Mouse (Mus musculus): ENCODE data around the gene Crbn.
A peak's percentile ranks its signal among the peaks of the same experiment; 100 is the strongest.

Crbn gene

DNA sequence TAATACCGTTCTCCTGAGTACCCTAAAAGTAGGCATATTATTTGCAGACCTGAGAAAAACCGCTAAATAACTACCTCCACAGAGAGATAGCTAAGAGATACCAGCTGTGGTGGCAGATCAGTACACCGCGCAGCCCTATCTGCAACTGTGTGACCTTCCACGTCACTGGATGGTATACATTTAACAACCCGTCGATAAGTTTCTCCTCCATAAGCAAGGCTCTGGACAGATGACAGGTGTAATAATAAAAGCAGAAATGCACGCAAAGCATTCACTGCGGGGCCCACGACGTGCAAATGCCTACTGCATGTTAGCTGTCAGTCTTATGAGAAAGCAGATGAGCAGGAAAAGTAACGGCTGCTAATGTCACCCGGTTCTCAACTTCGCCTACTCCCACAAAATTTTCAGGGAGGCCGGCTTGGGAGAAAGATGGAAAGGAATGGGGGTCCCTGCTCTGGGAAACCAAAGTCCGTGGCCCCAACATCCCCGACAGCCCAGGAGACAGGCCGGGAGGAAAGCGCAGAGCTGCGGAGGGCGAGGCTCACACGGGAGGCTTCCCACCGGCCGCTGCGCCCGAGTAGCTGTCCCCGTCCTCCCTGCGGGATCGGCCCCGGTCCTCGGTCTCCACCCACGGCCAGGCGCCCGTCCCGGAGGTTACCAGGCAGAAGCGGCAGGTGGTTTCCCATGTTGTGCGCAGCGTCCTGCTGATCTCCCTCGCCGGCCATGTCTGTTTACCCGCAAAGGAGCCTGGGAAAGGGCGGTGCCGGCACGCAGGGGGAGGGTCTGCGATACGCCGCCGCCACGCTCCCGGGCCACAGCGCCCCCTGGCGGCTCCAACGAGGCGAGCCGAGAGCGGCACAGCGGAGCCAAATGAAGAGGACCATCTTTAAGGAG is at the start of gene Crbn:
TSS of gene Crbn (minus strand) at position 745 of the 894 bp plus-strand sequence.
- DNase-seq (ENCODE audit: low spot score in 2 of 2), result peak; percentile 87

DNA sequence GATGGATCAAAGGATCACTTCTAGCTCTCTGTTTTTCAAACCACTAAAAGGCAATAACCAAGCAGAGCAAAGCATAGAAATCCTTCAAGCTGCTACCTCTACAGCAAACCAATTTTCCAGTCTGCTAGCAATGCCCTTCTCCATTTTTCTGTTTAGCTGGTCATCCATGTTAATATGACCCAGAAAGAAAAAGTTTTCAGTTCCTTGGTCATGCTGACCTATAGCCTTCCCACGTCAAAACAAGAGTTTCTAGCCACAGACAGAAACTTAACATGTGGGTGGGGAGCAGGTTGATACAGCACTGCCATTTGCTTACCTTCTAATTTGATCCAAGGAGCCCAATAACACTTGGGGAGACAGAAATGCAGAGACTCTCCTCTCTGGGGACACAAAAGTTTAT is 40.3 kb upstream of the Crbn start:
- DNase-seq (ENCODE audit: low spot score in 2 of 2), result no peak

DNA sequence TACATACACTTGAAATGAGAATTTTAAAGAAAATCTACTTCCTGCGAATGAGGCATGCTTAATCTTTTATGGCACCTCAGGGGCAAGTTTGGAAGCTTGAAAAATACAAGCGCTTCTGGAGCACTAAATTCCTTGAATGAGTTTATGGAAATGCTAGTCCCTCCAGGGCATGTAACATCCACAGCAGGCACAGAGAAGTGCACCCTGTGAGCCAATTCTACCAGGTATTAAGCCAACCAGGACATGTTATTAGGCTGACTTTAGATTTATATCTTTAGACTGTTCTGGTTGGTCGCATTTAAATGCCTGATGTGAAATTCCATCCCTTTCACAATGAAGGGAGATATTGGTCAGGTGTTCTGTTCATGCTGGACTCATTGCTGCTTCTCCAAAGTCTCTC is 38.2 kb upstream of the Crbn start:
- DNase-seq (ENCODE audit: low spot score in 2 of 2), result no peak

DNA sequence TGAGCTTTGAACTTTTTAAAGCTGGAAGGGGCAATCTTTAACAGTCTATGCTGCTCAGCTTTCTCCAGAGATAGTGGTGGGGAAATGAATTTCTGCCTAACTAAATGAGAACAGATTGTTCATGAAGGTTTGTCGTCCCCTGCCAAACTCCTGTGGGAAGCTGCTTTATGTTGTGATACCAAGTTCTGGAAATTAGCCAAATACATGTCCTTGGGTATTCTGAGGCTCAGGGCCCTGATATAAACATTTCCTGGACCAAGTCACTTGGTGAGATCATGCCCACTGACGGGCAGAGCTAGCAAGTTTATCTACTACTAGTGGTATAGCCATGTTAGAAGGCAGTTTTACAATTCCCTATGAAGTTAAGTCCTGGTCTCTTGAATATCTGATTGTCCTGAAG is 35.4 kb upstream of the Crbn start:
- no peak for DNase-seq (ENCODE audit: low spot score in 2 of 2)

DNA sequence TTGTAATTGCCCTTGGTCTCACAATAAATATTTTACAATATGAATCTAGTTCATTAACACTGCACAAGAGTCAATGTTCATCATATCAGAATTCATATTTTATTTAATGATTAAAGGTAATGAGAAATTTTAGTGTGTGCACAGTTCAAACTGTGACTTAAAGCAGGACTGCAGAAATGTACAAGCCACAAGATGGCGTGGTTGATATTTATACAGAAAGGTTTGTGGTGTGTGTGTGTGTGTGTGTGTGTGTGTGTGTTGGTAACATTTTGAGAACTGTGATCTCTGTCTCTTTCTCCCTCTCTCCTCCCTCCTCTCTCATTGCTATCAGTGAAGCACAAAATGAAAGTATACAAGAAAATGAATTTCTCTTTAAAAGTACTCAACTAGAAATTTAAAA is 22.5 kb upstream of the Crbn start:
- peak in 1 of 2 experiments; percentile 6 for DNase-seq (ENCODE audit: low spot score in 2 of 2)

DNA sequence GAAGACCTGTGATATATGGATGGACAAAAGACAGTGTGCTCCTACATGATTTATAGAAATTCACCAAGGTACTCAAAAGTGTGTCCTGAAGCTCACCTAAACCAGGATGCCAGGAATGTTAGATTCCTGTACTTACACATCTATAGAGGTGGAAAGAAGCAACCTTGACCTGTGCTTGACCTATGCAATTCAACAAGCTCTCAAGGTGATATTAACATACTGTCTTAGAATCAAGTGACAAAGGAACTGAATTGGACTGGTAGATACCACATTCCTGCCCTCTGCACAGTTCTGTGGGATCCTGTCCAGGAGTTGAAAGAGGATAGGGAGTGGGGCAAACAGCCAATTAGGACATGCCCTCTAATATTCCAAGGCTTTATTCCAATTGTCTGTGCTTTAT is 20.7 kb upstream of the Crbn start:
- no peak for DNase-seq (ENCODE audit: low spot score in 2 of 2)

DNA sequence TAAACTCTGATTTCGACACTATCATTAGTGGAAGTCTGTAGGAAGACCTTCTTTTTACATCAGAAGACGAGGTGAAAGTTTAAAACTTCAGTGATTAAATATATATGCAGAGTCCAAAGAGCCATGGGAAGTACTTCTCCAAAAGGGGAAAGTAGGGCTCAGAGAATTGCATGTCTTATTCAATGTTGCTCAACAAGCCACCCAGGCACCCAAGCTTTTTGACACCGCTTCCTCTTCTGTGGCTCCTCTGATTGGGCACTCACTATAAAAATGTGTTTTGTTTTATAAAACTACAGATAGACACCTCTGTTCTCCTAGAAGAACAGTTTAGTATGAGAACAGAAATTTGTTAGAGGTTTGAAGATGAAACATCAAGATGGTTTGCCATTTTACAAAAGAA is 20.0 kb upstream of the Crbn start:
- DNase-seq (ENCODE audit: low spot score in 2 of 2), result no peak

DNA sequence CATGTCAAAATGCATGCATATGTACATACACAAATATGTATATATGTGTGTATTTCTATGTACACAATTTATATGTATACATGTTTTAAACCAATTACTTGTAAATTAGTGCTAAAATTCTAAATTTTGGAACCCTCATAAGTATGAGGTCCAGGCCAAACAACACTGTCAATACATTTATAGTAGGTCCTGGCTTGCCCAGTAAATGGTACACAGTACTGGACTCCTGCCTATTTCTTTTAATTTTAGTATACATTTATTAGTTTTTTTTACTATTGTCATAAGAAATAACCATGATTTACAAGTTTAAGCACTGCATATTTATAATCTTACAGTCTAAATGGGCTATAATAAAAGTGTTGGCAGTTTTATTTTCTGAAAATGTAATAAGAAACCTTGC is 19.4 kb upstream of the Crbn start:
- no peak for DNase-seq (ENCODE audit: low spot score in 2 of 2)

DNA sequence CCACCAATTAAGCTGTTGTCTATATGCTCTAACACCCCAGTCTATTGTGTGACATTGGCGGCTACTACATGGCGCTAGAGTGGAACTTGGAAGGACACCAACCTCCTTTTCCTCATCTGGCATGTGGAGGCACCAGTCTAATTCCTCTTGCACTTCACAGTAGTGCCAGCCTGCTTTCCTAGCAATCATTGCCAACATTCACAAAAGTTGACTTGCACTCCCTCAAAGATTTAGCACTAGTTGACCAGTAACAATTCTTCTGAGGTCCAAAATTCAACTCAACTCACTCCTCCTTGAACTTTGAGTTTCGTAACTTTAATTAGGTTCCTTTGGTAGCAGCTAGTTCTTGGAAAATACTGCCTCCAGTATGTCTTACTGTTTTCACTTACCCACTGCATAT is 10.8 kb upstream of the Crbn start:
- DNase-seq (ENCODE audit: low spot score in 2 of 2), result no peak

DNA sequence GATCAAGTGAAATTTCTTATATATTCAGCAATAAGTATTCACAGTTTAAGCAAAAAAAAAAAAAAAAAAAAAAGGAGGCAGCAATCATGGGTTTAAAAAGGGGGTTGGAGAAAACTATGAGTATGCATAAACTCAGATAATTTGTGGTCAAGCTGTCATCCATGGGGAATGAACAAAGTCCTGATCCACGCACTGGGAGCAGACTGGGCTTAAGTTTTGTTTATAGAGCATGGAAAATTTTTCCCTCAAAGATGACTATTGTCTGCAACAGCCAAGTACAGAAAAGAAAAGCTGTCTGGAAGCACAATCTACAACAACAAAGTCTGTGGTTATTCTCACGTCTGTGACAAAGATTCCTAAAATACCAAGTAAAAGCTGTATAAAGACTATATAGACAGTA is 9.3 kb upstream of the Crbn start:
- DNase-seq (ENCODE audit: low spot score in 2 of 2), result no peak

DNA sequence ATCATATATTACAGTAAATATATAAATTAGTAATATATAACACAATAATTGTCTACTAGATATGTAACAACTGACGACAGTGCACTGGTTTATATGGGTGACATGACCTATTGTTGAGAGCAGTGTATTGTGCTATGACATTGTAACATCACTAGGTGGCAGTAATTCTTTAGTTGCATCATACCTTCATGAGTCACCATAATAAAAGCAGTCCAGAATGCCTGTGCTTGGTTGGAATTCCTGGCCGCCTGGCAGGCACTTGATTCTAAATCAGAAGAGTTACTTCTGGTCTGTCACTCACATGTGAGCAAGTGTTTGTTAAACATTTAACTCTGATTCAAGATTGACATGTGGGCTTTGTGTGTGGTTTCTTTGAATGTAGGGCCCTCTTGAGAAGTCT is 5.0 kb upstream of the Crbn start:
- peak in 1 of 2 experiments; percentile 7 for DNase-seq (ENCODE audit: low spot score in 2 of 2)

DNA sequence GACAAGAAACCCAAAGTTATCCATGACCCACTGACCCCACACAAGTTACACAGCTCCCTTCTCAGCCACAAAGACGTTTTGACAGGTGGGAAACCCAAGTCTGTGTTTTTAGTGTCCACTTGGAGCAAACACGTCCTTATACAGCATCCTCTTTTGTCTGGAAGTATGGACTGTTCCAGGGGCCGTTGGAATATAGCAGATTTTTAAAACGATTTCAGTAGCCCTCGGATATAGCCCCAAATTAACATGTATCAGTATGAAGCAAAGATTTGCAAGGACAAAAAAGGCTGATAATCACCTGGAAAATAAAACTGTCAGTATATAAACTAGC is 315 bp upstream of the Crbn start:
- DNase-seq (ENCODE audit: low spot score in 2 of 2), result no peak

DNA sequence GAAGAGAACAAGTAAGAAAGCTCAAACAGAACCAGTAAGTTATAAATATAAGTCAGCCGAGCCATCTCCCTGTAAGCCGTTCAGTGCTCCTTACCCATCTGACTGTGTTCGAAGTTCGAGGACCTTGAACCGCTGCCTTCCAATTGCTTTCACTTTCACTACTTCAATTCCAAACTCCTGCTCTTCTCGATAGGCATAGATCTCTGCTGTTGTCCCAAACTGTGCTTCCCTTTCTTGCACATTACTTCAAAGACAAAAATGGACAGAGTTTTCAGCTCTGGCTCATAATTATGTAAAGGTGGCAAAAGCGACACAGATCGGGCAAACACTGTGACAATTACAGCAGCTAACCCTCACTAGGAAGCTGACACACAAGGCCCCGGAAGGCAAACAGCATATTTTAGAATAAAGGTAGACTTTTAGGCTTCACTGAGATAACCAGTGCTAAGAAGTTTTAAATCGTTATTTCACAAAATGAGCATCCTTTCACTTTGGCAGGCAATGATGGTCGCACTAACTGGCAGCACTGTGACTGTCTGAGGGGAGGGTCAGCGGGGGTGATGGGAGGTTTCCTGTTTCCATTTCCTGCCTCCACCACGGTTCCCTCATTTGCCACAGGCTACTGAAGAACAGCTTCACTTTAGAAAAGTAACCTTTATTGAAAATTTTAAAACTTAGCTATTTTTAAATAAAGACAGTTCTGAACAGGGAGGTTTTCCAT is 5.6 kb downstream of the Crbn start:
- no peak for DNase-seq (ENCODE audit: low spot score in 2 of 2)

DNA sequence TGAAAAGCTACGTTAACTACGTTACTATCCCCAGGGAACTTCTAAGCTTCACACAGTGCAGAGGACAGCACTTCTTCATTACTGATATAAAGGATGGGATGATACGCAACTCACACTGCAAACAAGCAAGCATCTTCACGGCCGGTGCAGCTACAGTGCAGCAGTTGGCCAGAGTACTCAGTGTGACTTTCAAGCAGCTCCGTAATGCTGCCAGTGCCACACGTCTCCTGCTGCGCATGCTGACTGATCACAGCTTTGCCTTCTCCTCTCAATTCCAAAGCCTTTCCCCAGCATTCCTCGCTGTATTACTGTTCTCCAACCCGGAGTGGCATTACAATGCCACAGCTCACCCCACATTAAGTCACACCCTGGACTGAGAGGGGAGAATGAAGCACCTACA is 6.3 kb downstream of the Crbn start:
- DNase-seq (ENCODE audit: low spot score in 2 of 2), result no peak

DNA sequence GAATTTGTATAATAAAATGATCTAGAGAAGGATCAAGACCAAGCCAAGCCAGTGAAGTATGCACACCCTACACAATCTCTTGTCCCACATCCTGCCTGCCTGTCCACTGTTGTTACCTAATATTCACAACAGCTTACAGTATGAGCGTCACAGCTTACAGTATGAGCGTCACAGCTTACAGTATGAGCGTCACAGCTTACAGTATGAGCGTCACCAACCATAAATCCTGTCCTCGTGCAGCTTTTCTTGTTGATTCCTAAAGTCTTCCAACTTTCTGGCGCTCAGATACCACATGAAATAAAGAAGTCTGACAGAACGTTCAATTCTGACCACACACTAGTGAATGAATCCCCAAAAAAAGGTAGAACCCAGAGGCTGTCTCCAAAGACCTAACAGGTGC is 6.8 kb downstream of the Crbn start:
- no peak for DNase-seq (ENCODE audit: low spot score in 2 of 2)

DNA sequence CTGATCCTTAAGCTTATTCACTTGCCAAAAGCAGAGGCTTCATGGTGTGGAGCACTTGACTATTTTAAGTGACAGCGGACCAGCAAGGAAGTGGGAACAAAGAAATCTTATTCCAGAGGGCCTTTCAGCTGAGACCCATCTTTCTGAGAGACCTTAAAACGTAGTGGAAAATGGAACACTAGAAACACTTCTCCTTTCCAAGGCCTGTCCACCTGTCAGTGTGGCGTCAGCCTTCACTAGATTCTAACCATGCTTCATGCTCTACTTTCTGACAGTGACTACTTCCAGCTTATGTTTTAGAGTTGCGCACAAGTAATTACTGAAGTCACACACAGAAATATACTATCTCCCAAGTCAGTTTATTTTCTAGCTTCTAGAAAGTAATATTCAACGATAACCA is 7.4 kb downstream of the Crbn start:
- no peak for DNase-seq (ENCODE audit: low spot score in 2 of 2)

DNA sequence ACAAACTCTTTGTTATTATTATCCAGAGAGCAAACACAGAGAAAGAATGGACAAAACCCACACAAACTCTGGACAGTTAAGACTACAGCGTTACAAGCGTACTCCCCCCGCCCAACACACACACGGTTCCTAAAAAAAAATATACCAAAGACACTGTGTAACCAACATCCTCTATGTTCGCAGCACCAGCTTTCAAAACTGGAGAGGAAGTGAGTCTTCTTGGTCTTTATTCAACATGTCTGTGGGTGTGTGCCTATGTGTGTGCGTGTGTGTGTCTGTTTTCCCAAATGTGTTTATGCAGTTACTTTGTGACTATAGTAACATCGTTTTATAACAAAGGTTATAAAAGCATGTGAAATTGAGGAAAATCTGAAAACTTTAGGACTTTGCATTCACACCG is 8.4 kb downstream of the Crbn start:
- no peak for DNase-seq (ENCODE audit: low spot score in 2 of 2)

DNA sequence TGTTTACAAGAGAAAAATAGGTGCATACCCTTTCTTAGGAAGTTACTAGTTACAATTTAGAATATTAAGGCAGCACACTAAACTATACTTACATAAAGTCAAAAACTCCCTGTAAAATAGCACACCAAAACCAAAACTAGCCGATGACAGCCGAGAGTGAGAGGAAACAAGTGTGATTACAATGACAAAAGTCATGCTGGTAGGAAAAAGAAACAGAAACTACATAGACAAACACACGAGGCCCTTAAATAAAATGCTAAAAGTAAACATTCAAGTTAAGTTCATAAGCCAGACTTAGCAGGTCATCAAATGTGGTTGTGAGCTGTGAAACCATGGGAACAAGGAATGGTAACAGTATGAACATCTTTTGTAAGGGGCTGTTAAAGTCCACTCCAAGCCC is 12.7 kb downstream of the Crbn start:
- DNase-seq (ENCODE audit: low spot score in 2 of 2), result no peak

DNA sequence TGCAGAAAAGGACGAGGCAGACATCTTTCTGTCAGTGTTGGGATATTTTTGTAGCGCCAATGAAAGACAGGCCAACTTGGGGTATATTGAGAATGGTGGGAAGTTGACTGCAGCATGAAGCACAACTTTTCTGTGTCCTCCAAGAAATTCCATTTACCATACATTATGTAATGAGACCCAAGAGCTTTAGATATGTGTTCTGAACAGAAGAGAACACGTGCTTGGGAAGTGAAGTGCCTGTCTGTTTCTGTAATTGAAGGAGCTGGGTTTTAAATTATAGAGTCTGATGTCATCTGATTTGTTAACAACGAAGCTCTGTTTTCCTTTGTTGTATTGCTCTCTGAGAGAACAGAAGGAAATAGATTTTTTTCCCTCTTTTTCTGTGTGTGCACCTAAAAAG is 29.8 kb downstream of the Crbn start:
- no peak for DNase-seq (ENCODE audit: low spot score in 2 of 2)

DNA sequence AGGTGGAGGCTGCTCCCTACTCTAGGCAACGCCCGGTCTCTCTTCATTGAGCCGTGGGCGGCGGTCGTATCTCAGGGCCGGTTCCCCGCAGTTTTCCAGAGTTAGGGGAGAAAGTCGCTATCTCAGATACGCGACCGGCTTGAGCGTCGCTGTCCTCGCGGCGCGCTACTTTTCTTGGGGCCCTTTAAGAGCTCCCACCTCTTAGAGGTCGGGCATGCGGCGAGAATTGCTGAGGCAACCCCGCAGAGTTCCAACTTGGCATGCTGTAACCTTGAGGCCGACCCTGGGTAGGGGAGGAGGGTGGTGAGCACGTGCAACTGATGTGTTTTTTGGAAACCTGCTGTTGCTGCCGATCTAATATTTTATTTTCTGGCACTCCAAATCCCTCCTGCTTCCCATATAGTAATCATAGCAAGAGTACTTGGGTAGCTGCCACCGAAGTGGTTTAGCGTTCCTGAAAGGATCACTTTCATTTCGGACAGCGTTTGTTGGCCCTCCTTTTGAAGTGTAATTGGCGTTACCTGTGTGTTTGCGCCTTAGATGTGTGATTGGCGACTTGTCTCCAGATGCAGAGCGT is 30.5 kb downstream of the Crbn start:
- DNase-seq (ENCODE audit: low spot score in 2 of 2), result no peak

DNA sequence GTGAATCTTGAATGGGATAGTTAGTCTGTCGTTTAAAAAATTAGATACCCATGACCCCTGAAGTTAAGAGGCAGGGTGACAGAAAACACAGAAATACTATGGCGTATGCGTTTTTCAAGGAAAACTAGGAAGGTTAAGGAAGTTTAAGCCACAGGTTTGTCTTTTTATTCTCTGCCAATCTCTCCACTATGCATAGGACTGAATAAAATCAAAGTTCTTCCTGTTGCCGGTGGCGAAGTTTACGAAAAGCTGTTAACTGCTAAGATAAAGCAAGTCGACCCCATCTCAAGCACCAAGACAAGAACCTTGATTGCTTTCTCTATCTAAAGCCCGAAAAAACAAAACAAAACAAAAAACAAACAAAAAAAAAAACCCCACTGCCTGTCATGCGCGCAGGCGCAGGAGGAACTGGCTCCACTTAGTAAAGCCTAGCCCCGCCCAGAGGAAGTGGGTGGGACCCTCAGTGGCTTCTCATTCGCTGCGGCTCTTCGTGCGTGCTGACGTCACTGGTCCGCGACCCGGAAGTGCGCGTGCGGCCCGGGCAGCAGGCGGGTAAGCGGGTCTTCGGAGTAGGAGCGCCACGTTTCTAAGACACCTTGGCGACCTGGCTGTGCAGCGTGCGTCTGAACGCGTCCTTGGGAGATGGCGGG is 31.1 kb downstream of the Crbn start, which contains the start of gene Trnt1:
TSS of gene Trnt1 (plus strand) at position 481 of the 650 bp plus-strand sequence.
- DNase-seq (ENCODE audit: low spot score in 2 of 2), result peak; percentile 97

DNA sequence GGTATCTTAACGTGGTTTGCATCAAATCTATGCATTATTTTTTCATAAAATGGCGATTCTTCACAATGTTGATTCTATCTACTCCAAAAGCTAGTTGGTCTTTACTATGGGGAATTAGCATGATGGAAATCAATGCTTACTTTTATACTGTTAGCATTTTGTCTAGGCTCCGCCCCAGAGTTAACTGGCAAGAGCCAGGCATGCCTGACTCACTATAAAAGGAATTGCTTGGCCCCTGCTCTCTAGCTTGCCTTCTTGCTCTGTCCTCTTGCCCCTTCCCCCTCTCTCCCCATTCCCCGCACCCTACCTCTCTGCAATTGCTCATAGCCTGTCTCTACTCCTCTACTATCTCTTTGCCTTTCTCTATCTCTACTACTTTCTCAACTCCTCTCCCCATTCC is 33.1 kb downstream of the Crbn start:
- DNase-seq (ENCODE audit: low spot score in 2 of 2), result no peak
